Mouse (Mus musculus): Measurements from ENCODE around the gene Rarg. TPM values are rescaled to one million over a fixed set of nuclear protein-coding genes. Genes with fewer than 3 reads are reported as not detected.

The Rarg gene
- polyA plus RNA-seq, 1 experiment from 2014 or later, result 9.1 TPM

DNA sequence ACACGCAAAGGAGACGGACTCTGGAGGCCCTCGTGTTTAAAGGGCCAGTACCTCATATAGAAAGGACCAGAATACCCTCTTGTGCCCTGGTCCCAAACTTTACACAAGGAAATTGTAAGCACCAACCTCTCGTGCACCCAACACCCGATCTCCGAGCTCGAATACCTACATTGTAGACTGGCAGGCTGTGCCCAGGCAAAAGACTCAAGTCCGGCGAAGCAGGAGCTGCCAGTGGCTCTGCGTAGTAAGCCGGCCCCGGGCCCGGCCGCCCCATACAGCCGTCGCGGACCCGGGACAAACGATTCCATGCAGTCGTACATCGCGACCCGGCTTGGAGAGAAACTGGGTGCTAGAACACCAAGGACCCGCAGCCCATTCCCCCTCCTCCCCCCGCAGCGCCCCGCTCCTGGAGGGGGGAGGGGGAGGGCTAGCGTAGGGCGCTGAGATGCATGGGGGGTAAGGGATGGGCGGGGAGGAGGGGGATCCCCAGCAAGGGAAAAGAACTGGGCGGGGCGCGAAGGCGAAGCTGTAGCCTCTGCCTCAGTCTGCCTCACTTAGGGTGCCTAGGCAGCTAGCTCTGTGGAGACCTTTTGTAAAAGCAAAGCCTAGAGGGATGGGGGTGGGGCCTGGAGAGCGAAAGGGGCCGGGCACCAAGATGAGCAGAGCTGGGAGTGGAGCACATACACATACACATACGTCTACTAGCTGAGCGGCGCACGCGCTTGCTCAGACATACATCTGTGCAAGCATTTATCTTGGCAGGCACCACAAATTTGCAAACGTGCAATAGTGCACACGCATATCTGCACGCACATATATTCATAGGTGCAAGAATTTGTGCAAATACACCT, 11.2 kb downstream of the Rarg start:
- peak; percentile 33; the same call in 1 of the 2 replicates for ATAC-seq (ENCODE audit: extremely low read depth, insufficient number of reproducible peaks, low FRiP score, low TSS enrichment)
- Histone ChIP-seq H3K4me1 (peaks cover 64% of the 10 kb centered on the region), H3K36me3 (0 out of 2 replicates have a peak, but pooled peaks cover under 1% of the 10 kb centered on the region), H3K9ac (peak overlapping the region; percentile 84), H3K4me2 (peak overlapping the region; percentile 96), H3K27ac (replicated peaks) (peak overlapping the region; percentile 97), H3K9me3 (no peaks in the 10 kb centered on the region), H3K4me3 (peak overlapping the region; percentile 68), H3K27me3 (replicated peaks) (peaks cover 84% of the 10 kb centered on the region)
- under 1% methylated on average over 41 of the region's 44 CpGs for WGBS

DNA sequence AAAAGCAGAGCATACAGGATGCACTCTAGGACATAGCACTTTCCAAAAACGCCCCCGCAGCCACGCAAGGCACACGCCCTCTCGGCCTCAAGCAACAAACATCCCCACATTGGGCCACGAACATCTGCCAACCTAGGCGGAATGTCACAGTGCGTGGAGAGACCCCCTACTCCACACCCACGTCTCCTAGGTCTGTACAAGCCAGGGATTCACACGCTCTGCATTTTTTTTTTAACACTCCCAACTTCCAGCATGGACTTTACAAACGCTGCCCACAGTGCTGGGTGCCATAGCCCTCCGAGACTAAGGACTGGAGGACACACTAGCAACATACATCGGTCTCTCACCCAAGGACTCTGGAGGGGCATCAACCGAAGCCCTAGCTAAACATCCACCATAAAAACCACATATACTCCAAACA, 11.8 kb downstream of the Rarg start:
- H3K4me2 ChIP-seq, result peak overlapping the region; percentile 96
- 8% methylated on average over 14 of the region's 14 CpGs for WGBS
- peak overlapping the region; percentile 84 for H3K9ac ChIP-seq
- H3K36me3 ChIP-seq, result no peaks in the 10 kb centered on the region
- H3K4me3 ChIP-seq, result peak overlapping the region; percentile 68
- H3K9me3 ChIP-seq, result no peaks in the 10 kb centered on the region
- peaks cover 84% of the 10 kb centered on the region for H3K27me3 ChIP-seq (replicated peaks)
- no peak for ATAC-seq (ENCODE audit: extremely low read depth, insufficient number of reproducible peaks, low FRiP score, low TSS enrichment)
- peak overlapping the region; percentile 97 for H3K27ac ChIP-seq (replicated peaks)
- H3K4me1 ChIP-seq, result peaks cover 64% of the 10 kb centered on the region

DNA sequence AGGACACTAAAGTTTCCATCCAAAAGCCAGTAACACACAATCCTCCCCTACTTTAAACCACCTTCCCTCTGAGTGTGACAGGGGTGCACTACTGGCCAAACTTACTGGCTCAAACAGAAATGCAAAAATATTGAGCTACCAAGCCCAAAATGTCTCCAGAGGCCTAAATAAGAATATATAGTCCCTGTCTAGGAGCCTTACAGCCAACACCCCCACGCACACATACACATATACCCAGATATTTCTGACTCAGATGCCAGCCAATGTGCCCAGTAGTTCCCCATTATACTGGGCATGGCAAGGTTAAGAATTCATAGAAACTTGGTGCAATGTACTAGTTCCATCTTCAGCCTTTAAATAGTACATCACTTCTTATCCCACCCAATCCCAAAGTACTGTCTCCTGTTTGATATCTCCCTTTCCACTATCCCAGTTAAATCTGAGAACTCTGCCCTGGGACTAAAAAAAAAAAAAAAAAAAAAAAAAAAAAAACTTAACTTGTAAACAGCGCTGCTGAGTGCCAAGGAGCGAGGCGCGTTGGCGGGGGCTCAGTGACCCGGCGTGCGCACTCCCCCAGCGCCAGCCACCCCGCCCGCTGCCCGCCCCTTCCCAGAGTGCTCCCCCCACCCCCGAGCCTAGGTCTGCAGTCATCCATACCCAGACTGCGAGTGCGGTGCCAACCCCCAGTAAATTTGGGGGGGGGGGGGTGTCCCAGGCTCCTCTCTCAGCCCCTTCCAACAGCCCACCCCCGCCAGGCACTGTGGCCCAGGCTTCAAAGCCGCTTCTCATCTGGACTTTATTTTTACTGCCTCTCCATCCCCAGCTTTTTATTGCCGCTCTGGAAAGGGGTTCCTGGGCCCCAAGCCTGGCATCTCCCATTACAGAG, 12.8 kb downstream of the Rarg start:
- WGBS, result 16% methylated on average over 19 of the region's 19 CpGs
- peak overlapping the region; percentile 96 for H3K4me2 ChIP-seq
- H3K27ac ChIP-seq (replicated peaks), result peak overlapping the region; percentile 97; the same call in 1 of the 2 replicates
- peak overlapping the region; percentile 68 for H3K4me3 ChIP-seq
- no peaks in the 10 kb centered on the region for H3K9me3 ChIP-seq
- peak overlapping the region; percentile 84 for H3K9ac ChIP-seq
- H3K36me3 ChIP-seq, result no peaks in the 10 kb centered on the region
- H3K27me3 ChIP-seq (replicated peaks), result peaks cover 81% of the 10 kb centered on the region
- ATAC-seq (ENCODE audit: extremely low read depth, insufficient number of reproducible peaks, low FRiP score, low TSS enrichment), result no peak
- H3K4me1 ChIP-seq, result peaks cover 57% of the 10 kb centered on the region

DNA sequence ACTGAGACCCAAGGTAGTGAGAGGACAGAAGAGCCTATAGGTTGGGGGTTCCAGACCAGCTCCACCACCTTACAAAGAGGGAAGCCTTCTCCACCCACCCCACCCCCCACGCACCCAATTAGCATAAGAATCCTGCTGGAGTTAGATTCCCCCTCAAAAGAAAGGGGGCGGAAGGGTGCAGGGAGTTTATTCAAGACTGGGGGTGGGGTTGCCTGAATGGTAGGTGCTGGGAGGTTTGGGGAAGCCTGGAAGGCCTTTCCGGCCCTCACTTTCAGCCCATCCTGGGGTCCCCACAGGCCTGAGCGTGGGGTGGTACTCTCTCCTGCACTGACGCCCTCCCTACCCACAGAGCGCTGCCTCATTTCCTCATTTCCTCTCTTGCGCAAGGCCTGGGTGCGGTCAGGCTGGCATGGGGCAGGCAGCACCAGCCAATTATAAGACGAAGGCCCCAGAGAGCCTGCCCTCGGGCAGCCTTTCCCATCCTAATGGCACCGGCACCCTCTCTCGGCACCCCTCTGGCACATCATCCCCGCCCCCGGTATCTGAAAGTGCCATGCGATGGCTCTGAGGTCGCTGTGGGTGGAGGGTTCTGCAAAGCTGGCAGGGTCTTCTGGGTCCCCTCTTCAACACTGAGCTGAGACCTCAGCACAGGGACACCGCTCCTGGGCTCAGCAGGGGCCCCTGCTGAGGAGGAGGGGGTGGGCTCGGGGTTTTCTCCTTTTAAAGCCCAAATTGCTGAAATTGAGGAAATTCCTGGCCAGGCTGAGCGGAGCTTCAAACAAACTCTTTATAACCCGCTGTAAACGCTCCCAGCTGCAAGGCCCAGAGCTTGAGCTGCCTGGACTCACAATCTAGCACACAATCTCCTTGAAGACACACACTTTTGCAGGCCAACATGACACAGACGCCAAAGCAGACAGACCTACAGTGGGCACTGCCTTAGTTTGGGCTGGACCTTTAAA, 13.8 kb downstream of the Rarg start:
- no peak for ATAC-seq (ENCODE audit: extremely low read depth, insufficient number of reproducible peaks, low FRiP score, low TSS enrichment)
- H3K36me3 ChIP-seq, result 0 out of 2 replicates have a peak, but pooled peaks cover 2% of the 10 kb centered on the region
- peaks cover 48% of the 10 kb centered on the region for H3K4me1 ChIP-seq
- H3K9me3 ChIP-seq, result no peaks in the 10 kb centered on the region
- H3K4me3 ChIP-seq, result peak overlapping the region; percentile 68
- peak overlapping the region; percentile 62 for H3K9ac ChIP-seq
- H3K27ac ChIP-seq (replicated peaks), result peak overlapping the region; percentile 48; the same call in 1 of the 2 replicates
- H3K4me2 ChIP-seq, result peak overlapping the region; percentile 96
- WGBS, result 26% methylated on average over 22 of the region's 22 CpGs
- peaks cover 71% of the 10 kb centered on the region for H3K27me3 ChIP-seq (replicated peaks)

DNA sequence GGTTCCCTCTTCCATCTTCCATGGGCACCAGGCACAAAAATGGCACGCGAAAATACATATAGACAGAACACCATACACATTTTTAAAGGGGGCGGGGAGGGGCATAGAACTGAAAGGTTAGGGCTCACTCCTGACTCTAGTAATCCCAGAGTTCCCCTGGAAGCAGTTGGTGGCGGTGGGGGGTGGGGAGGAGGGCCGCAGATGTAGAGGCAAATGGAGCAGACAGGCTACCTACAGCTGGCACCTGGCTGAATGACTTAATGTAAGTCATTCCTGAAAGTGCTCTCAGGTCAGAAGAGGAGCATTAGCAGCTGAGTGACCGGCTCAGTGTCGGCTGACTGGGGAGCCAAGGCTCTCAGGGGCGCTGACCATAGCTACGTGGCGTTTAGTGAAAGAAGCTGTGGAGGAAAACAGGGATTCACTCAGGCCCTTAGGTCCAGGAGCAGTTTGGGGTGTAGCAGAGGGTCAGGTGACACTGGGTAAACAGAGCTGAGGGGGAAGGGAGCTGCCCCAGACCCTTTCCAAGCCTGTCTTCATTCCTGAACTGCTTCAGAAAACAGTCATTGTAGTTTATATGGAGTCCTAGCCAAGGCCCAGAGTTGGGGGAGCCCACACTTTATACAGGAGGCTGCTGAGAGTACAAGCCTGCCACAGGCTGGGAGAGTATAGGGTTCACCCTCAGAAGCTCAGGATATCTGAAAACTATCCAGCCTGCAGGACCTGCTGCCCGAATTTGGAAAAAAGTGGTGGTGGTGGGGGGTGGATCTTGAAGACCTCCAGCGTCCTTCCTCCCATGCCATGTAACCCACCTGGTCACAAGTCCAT, 14.7 kb downstream of the Rarg start:
- Histone ChIP-seq H3K4me3 (no peak overlapping the region), H3K27ac (replicated peaks) (no peak overlapping the region), H3K9me3 (no peaks in the 10 kb centered on the region), H3K4me1 (peaks cover 40% of the 10 kb centered on the region), H3K4me2 (peak overlapping the region; percentile 96; the same call in 1 of the 2 replicates), H3K36me3 (peaks cover 7% of the 10 kb centered on the region; the same call in 1 of the 2 replicates), H3K27me3 (replicated peaks) (peaks cover 64% of the 10 kb centered on the region), H3K9ac (no peak overlapping the region)
- ATAC-seq (ENCODE audit: extremely low read depth, insufficient number of reproducible peaks, low FRiP score, low TSS enrichment), result no peak
- WGBS, result 40% methylated on average over 12 of the region's 12 CpGs

DNA sequence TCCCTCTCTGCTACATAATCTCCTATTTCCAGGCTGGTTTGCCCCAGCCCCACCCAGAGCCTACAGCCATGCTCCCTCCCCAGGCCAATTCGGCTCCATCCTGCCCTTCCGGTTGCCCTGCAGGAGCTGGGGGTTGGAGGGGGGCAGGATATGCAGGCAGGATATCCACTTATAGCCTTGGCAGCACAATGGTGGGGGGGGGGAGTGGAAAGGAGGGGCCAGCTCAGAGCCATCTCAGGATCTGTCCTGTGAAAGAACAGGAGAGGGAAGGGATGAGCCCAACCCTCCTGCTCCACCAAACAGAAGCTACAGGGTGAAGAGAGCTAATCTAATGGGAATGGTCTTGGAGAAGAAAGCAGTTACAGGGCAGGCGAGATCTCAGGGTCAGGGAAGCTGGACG, 16.7 kb downstream of the Rarg start:
- peak overlapping the region; percentile 10; the same call in 1 of the 2 replicates for H3K9ac ChIP-seq
- H3K4me1 ChIP-seq, result peaks cover 37% of the 10 kb centered on the region
- H3K4me3 ChIP-seq, result no peak overlapping the region
- H3K27me3 ChIP-seq (replicated peaks), result peaks cover 57% of the 10 kb centered on the region
- peaks cover 21% of the 10 kb centered on the region for H3K36me3 ChIP-seq
- H3K27ac ChIP-seq (replicated peaks), result 0 out of 2 replicates have a peak overlapping the region, but pooled peaks have one; percentile 39
- H3K9me3 ChIP-seq, result no peaks in the 10 kb centered on the region
- ATAC-seq (ENCODE audit: extremely low read depth, insufficient number of reproducible peaks, low FRiP score, low TSS enrichment), result no peak; the same call in 1 of the 2 replicates
- WGBS, result 63% methylated on average over 4 of the region's 4 CpGs
- H3K4me2 ChIP-seq, result no peak overlapping the region

DNA sequence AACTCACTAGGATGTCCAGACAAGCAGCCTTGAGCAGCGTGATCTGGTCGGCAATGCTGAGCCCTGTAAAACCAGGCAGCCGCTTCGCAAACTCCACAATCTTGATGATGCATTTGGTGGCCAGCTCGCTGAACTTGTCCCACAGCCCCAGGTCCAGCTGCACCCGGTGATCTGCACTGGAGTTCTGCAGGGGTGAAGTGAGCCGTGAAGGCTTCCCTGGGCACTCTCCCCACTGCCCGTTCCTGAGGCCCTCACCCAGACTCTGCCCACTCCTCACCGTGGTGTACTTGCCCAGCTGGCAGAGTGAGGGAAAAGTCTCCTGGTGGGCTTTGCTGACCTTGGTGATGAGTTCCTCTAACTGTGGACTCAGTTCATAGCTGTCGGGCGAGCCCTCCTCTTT, 17.5 kb downstream of the Rarg start:
- Histone ChIP-seq H3K27me3 (replicated peaks) (peaks cover 50% of the 10 kb centered on the region), H3K9ac (no peak overlapping the region), H3K36me3 (peaks cover 21% of the 10 kb centered on the region), H3K4me2 (no peak overlapping the region), H3K9me3 (no peaks in the 10 kb centered on the region), H3K4me1 (peaks cover 35% of the 10 kb centered on the region), H3K27ac (replicated peaks) (no peak overlapping the region), H3K4me3 (no peak overlapping the region)
- 63% methylated on average over 11 of the region's 11 CpGs for WGBS
- ATAC-seq (ENCODE audit: extremely low read depth, insufficient number of reproducible peaks, low FRiP score, low TSS enrichment), result no peak

DNA sequence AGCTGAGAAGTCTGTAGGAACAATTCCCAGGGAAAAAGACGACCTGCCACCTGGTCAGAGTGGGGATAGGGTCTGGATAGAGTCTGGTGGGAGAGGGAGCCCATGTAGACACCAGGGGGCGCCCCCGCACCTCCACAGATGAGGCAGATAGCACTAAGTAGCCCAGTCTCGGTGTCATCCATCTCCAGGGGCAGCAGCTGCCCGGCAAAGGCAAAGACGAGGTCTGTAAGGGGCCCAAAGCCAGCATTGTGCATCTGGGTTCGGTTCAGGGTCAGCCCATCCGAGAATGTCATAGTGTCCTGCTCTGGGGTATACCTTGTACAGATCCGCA, 18.1 kb downstream of the Rarg start:
- Histone ChIP-seq H3K9ac (no peak overlapping the region), H3K4me1 (peaks cover 29% of the 10 kb centered on the region), H3K9me3 (no peaks in the 10 kb centered on the region), H3K27me3 (replicated peaks) (peaks cover 43% of the 10 kb centered on the region), H3K36me3 (peaks cover 21% of the 10 kb centered on the region), H3K4me2 (no peak overlapping the region), H3K27ac (replicated peaks) (no peak overlapping the region), H3K4me3 (no peak overlapping the region)
- WGBS, result 13% methylated on average over 9 of the region's 9 CpGs
- ATAC-seq (ENCODE audit: extremely low read depth, insufficient number of reproducible peaks, low FRiP score, low TSS enrichment), result no peak

DNA sequence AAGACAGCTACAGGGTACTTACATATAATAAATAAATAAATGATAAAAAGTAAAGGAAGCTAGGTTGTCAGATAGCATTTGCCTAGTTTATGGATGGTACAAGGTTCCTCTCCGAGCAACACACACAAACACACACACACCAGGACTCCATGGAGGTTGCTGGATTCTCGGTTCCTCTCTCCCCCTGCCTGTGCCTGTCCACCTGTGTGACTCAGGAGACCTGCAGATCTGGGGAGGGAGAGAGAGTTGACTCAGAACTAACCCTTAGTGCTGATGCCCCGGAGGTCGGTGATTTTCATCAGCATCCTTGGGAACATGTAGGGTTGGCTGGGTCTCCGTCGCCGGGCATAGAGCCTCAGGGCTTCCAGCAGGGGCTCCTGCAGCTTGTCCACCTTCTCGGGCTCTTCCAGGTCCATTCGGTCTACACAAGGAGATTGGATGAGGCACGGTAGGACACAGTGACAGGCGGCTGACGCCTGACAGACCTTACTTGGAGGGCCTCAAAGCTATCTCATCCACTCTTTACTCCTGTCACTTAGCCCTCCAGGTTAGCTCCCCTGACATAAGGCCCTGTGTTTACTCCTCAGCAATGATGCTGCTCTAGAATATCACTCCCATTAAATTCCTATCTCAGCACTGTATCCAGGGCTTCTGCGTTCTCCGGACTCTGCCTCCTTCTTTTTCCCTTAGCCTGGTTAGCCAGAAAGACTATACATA, 18.6 kb downstream of the Rarg start:
- H3K9ac ChIP-seq, result no peak overlapping the region
- H3K4me1 ChIP-seq, result peaks cover 24% of the 10 kb centered on the region
- peaks cover 21% of the 10 kb centered on the region for H3K36me3 ChIP-seq
- H3K4me2 ChIP-seq, result no peak overlapping the region
- ATAC-seq (ENCODE audit: extremely low read depth, insufficient number of reproducible peaks, low FRiP score, low TSS enrichment), result no peak
- no peak overlapping the region for H3K27ac ChIP-seq (replicated peaks)
- no peaks in the 10 kb centered on the region for H3K9me3 ChIP-seq
- WGBS, result 75% methylated on average over 14 of the region's 14 CpGs
- H3K27me3 ChIP-seq (replicated peaks), result peaks cover 38% of the 10 kb centered on the region
- no peak overlapping the region for H3K4me3 ChIP-seq

Measured in heart, embryonic 13.5 days (tissue).